Mouse (Mus musculus) gonadal fat pad, adult 2 months (tissue): Measurements from ENCODE around the gene Tubb2b. TPM values are rescaled to one million over a fixed set of nuclear protein-coding genes. Genes with fewer than 3 reads are reported as not detected.

Experiments used
- DNase-seq: peaks from one replicate; pipeline ENCODE4 v3.0.0-alpha.2; 2012; ENCODE audit warnings: low read depth
- polyA plus RNA-seq: library from polyadenylated mRNA; depleted of rRNA; stranded (reverse); fragments of >200 nt; gene quantifications from 2 replicates; pipeline ENCODE4 v1.2.3, GENCODE M21; 2012; rRNA removed

Gene Tubb2b
- polyA plus RNA-seq, result 61.4 and 74.7 TPM in 2 replicates

- DNase-seq, result no peak
Observed at GRCm38 (mm10) chr13:34130226-34130731, at the start of gene Tubb2b. Tubb2b (minus strand) TSS chr13:34130466.

- DNase-seq, result no peak
Observed at GRCm38 (mm10) chr13:34174025-34174424, 43.8 kb upstream of the Tubb2b start.

GRCm38 (mm10) chr13:34163304-34163975 is 33.2 kb upstream of the Tubb2b start:
- no peak for DNase-seq

- no peak for DNase-seq
Observed at GRCm38 (mm10) chr13:34162491-34163303, 32.4 kb upstream of the Tubb2b start, which contains the start of gene Psmg4. Psmg4 (plus strand) TSS chr13:34162964.

- DNase-seq, result no peak
Observed at GRCm38 (mm10) chr13:34159926-34160325, 29.7 kb upstream of the Tubb2b start.

- no peak for DNase-seq
Observed at GRCm38 (mm10) chr13:34157596-34158157, 27.4 kb upstream of the Tubb2b start.

GRCm38 (mm10) chr13:34156840-34157185 is 26.5 kb upstream of the Tubb2b start:
- DNase-seq, result no peak

- no peak for DNase-seq
Observed at GRCm38 (mm10) chr13:34156133-34156839, 26.0 kb upstream of the Tubb2b start.

- no peak for DNase-seq
Observed at GRCm38 (mm10) chr13:34154931-34155272, 24.6 kb upstream of the Tubb2b start.

- no peak for DNase-seq
Observed at GRCm38 (mm10) chr13:34154217-34154930, 24.1 kb upstream of the Tubb2b start.

- no peak for DNase-seq
Observed at GRCm38 (mm10) chr13:34153254-34154011, 23.2 kb upstream of the Tubb2b start.

GRCm38 (mm10) chr13:34152695-34153094 is 22.4 kb upstream of the Tubb2b start:
- DNase-seq, result no peak

GRCm38 (mm10) chr13:34151425-34151824 is 21.2 kb upstream of the Tubb2b start:
- no peak for DNase-seq

- no peak for DNase-seq
Observed at GRCm38 (mm10) chr13:34150271-34151027, 20.2 kb upstream of the Tubb2b start.

- no peak for DNase-seq
Observed at GRCm38 (mm10) chr13:34149463-34150176, 19.4 kb upstream of the Tubb2b start.

- no peak for DNase-seq
Observed at GRCm38 (mm10) chr13:34148767-34149392, 18.6 kb upstream of the Tubb2b start.

GRCm38 (mm10) chr13:34148181-34148580 is 17.9 kb upstream of the Tubb2b start:
- DNase-seq, result no peak

GRCm38 (mm10) chr13:34146916-34147315 is 16.6 kb upstream of the Tubb2b start:
- no peak for DNase-seq

GRCm38 (mm10) chr13:34143389-34143788 is 13.1 kb upstream of the Tubb2b start:
- no peak for DNase-seq
